Mouse (Mus musculus) liver, embryonic 14.5 days (tissue): ENCODE measurements at regions not wholly inside any gene's neighbourhood (a gene's known extent, or its start where the extent isn't known, plus 50 kb on each side); places are given as distances from the start of the nearest gene placed in this dataset.

Experiments
- ATAC-seq: fragments of 200-750 bp; cut with Nextera tagmentation; 2 replicates; pipeline ENCODE4 v1.8.0; 2017; ENCODE audit warnings: moderate number of reproducible peaks, mild to moderate bottlenecking, moderate library complexity; ENCODE audit not compliant: insufficient read depth
- DNase-seq, 3 experiments: peaks; one replicate each; pipeline ENCODE4 v3.0.0-alpha.2; 2012 to 2013; ENCODE audit warnings: low read depth in 3 of 3, low spot score in 3 of 3
- H3K27ac ChIP-seq: fragments of 300-500 bp; sonication (generic); 2 replicates; pipeline ENCODE4 v1.5.1; 2014; ENCODE audit warnings: moderate library complexity, mild to moderate bottlenecking, control low read depth, inconsistent platforms
- H3K27me3 ChIP-seq: fragments of 300-500 bp; sonication (generic); 2 replicates; pipeline ENCODE4 v1.6.1; 2014; ENCODE audit warnings: mild to moderate bottlenecking, low read length, moderate library complexity; ENCODE audit not compliant: control insufficient read depth, insufficient read depth
- H3K36me3 ChIP-seq: fragments of 300-500 bp; sonication (generic); replicated peaks from 2 replicates; pipeline ENCODE4 v1.6.1; 2014; ENCODE audit warnings: low read depth; ENCODE audit not compliant: control insufficient read depth, insufficient read depth
- H3K4me1 ChIP-seq, 2 experiments: fragments of 200-500 bp in 1 of 2; fragments of 300-500 bp in 1 of 2; sonication (generic) in 1 of 2; replicated peaks; 2 replicates each; pipeline ENCODE4 v1.6.1; 2012 to 2014; ENCODE audit warnings: antibody characterized with exemption in 1 of 2, inconsistent platforms in 1 of 2, low read length in 1 of 2; ENCODE audit not compliant: control insufficient read depth in 2 of 2, insufficient read depth in 2 of 2
- H3K4me2 ChIP-seq: fragments of 300-500 bp; sonication (generic); 2 replicates; pipeline ENCODE4 v1.6.1; 2014; ENCODE audit warnings: low read depth, mild to moderate bottlenecking, control low read depth, moderate library complexity
- H3K4me3 ChIP-seq, 2 experiments: fragments of 200-500 bp in 1 of 2; fragments of 300-500 bp in 1 of 2; sonication (generic) in 1 of 2; 2 replicates each; pipeline ENCODE4 v1.5.1; 2012 to 2014; ENCODE audit warnings: low read depth in 2 of 2, low read length in 2 of 2, mild to moderate bottlenecking in 2 of 2, control low read depth in 1 of 2, inconsistent platforms in 1 of 2, moderate library complexity in 1 of 2; ENCODE audit not compliant: insufficient read depth in 1 of 2
- H3K9ac ChIP-seq: fragments of 300-500 bp; sonication (generic); replicated peaks from 2 replicates; pipeline ENCODE4 v1.6.1; 2014; ENCODE audit warnings: mild to moderate bottlenecking, control low read depth, moderate library complexity
- H3K9me3 ChIP-seq: fragments of 300-500 bp; sonication (generic); 2 replicates; pipeline ENCODE4 v1.6.1; 2016; ENCODE audit warnings: low read length, mixed read lengths; ENCODE audit not compliant: control insufficient read depth
- CTCF ChIP-seq: IDR thresholded peaks from 2 replicates; pipeline ENCODE4 v1.5.1; 2016; ENCODE audit warnings: antibody characterized with exemption, low read depth, control low read depth
- EP300 ChIP-seq: IDR thresholded peaks from 2 replicates; pipeline ENCODE4 v1.6.1; 2016; ENCODE audit warnings: antibody characterized with exemption, low read depth
- WGBS: fragments of 180-500 bp; shearing (Covaris S2); extraction: QIAGEN DNeasy Blood & Tissue Kit; methylation state at CpG from one replicate; pipeline ENCODE4 v1.1.7; 2014; ENCODE audit not compliant: insufficient replicate concordance; 5-methylcytosine and 5-hydroxymethylcytosine counted together

DNA sequence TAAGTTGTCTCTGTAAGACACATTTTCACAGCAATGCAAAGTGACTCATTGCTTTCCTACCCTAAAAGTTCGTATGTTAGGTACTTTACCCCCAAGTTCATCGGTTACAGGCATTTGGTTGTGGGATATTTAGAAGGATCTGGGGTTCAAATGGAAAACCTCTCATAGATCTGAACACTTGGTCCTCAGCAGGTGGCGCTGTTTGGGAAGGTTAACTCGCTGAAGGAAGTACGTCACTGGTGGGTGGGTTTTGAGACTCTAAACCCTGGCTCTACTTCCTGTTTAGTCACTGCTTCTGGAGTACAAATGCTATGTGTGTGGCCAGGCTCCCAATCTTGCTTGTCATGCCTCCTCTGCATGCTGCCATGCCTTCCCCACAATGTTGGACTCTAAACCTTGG is 284.0 kb upstream of the Castor2 start:
- Histone ChIP-seq H3K4me1 (no peaks in the 10 kb centered on the region), H3K36me3 (no peaks in the 10 kb centered on the region), H3K27me3 (no peaks in the 10 kb centered on the region), H3K9me3 (no peaks in the 10 kb centered on the region), H3K9ac (no peak overlapping the region), H3K27ac (no peak overlapping the region), H3K4me3 (no peak overlapping the region), H3K4me2 (no peak overlapping the region)
- ATAC-seq (no peak), DNase-seq (no peak)
- TF ChIP-seq CTCF, result no peak
- 54% methylated on average over 5 of the region's 5 CpGs for WGBS

DNA sequence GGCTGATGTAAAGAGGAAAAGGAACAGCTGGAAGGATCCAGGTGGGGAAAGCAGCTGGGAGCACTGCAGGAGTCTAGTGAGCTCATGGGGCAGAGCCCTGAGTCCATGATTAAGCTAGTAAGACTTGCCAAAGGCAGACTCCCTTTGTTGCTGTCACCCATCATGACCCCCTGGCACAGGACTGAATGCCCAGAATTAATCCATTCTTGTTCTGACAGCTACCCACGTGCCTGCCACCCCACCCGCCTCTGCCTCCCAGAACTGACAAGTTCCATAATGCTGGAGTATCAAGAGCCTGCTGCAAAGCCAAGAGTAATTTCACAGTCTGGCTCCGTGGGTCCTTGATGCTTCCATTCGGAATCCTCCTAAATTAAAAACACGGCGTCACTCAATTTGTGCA is 285.1 kb upstream of the Castor2 start:
- H3K9me3 ChIP-seq, result no peaks in the 10 kb centered on the region
- no peak for DNase-seq
- no peaks in the 10 kb centered on the region for H3K36me3 ChIP-seq
- no peaks in the 10 kb centered on the region for H3K4me1 ChIP-seq
- no peak for TF ChIP-seq EP300
- no peak overlapping the region for H3K4me3 ChIP-seq
- WGBS, result 52% methylated on average over 6 of the region's 6 CpGs
- H3K4me2 ChIP-seq, result no peak overlapping the region
- no peaks in the 10 kb centered on the region for H3K27me3 ChIP-seq
- ATAC-seq, result no peak
- no peak overlapping the region for H3K9ac ChIP-seq
- no peak overlapping the region for H3K27ac ChIP-seq

DNA sequence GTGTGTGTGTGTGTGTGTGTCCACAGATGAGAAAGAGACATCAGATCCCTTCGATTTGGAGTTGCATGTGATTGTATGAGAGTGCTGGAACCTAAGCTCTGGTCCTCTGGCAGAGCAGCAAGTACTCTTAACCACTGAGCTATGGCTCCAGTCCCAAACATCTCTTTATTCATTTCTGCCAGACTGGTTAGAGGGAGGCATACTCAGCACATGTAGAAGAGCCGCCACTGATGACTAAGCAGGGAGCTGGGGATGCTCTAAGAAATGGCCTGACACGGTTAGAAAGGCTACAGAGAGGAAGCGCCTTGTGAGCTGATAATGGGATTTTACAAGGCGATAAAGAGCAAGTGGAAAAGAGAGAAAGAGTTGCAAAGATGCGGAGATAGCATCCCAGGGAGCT is 287.3 kb upstream of the Castor2 start:
- Histone ChIP-seq H3K27ac (no peak overlapping the region), H3K9ac (no peak overlapping the region), H3K4me3 (no peak overlapping the region), H3K36me3 (no peaks in the 10 kb centered on the region), H3K4me1 (no peaks in the 10 kb centered on the region), H3K4me2 (no peak overlapping the region), H3K9me3 (no peaks in the 10 kb centered on the region), H3K27me3 (no peaks in the 10 kb centered on the region)
- WGBS, result 26% methylated on average over 6 of the region's 6 CpGs
- TF ChIP-seq CTCF (no peak), EP300 (no peak)
- DNase-seq (no peak), ATAC-seq (no peak)

DNA sequence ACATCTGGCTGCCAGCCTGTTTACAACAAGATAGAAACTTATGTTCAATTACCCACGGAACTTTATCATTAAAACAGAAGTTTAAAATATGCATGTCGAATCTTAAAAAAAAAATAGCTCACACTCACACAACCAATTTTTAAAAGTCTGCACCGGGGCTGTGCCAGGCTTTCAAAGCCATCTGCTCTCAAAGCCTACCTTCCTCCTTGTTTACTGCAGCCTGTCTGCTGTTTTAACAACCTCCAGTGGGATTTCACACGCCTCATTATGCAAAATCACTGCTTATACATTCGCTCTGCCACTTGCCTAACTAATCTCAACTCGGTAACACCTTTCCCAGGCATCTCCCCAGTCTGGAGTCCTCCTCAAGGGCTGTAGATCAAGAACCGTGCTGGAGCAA is 292.6 kb upstream of the Castor2 start:
- DNase-seq (no peak), ATAC-seq (no peak)
- 27% methylated on average over 7 of the region's 7 CpGs for WGBS

DNA sequence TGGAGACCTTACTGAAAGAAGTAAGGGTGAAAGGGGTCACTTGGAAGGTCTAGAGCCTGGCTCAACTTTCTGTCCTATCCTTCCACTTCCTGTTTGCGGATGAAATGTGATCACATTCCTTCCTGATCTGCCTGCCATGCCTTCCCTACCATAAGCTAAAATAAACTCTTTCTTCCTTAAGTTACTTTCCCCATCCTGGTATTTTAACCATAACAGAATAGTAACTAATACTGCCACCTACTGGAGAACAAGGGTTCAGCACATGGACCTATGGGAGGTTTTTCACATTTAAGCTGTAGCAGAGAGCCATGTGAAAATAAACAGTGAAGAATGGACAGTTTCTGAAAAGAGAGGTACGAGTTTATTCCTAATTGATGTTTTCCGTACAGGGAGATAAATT is 297.5 kb upstream of the Castor2 start:
- DNase-seq, result no peak
- H3K9me3 ChIP-seq, result no peaks in the 10 kb centered on the region; the same call in 1 of the 2 replicates
- H3K9ac ChIP-seq, result no peak overlapping the region
- no peak for ATAC-seq
- 47% methylated on average over 3 of the region's 3 CpGs for WGBS
- no peaks in the 10 kb centered on the region for H3K4me1 ChIP-seq
- H3K4me2 ChIP-seq, result no peak overlapping the region
- H3K4me3 ChIP-seq, result no peak overlapping the region
- peak; percentile 32; the same call in 1 of the 2 replicates for TF ChIP-seq CTCF
- no peak for TF ChIP-seq EP300
- H3K27me3 ChIP-seq, result no peaks in the 10 kb centered on the region
- no peaks in the 10 kb centered on the region for H3K36me3 ChIP-seq
- H3K27ac ChIP-seq, result no peak overlapping the region

More for the DNA sequence above, 292.6 kb upstream of the Castor2 start:
- H3K4me1 ChIP-seq, result no peaks in the 10 kb centered on the region
- H3K27ac ChIP-seq, result no peak overlapping the region
- no peak for TF ChIP-seq EP300
- TF ChIP-seq CTCF, result no peak
- no peaks in the 10 kb centered on the region; the same call in 1 of the 2 replicates for H3K9me3 ChIP-seq
- no peaks in the 10 kb centered on the region for H3K36me3 ChIP-seq
- no peak overlapping the region for H3K4me3 ChIP-seq
- H3K9ac ChIP-seq, result no peak overlapping the region
- H3K4me2 ChIP-seq, result no peak overlapping the region
- H3K27me3 ChIP-seq, result no peaks in the 10 kb centered on the region

DNA sequence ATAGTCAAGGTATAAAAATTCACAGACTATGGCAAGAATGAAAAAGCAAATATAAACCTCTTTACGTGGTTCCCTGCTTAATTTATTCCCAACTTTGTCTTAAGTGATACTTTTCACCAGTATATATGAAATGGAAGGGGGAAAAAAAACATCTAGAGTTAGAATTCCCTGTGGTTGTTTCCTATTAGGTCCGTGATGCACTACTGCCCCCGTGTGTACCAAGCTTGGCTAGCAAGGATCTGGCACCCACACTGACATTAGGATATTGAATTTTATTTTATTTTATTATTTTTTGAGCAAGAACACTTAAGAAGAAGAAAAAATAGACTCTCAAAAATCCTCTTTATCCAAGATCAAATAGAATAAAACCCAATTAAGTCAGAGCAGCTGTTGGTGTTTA is 303.9 kb upstream of the Castor2 start:
- Histone ChIP-seq H3K27ac (no peak overlapping the region), H3K4me2 (no peak overlapping the region), H3K36me3 (no peaks in the 10 kb centered on the region), H3K27me3 (no peaks in the 10 kb centered on the region), H3K4me3 (no peak overlapping the region), H3K9me3 (no peaks in the 10 kb centered on the region), H3K9ac (no peak overlapping the region), H3K4me1 (no peaks in the 10 kb centered on the region)
- ATAC-seq, result no peak
- WGBS, result 41% methylated on average over 3 of the region's 3 CpGs
- DNase-seq, result no peak
- TF ChIP-seq CTCF, result no peak
- no peak for TF ChIP-seq EP300
